Mouse (Mus musculus) kidney, adult 2 months (tissue): ENCODE results near the gene Gucy1b2.

Experiments
- CTCF ChIP-seq: fragments of 200-500 bp; conservative IDR thresholded peaks from 2 replicates; pipeline ENCODE4 v1.5.1; 2011; ENCODE audit warnings: low read depth, mild to moderate bottlenecking, control low read depth, low read length, moderate library complexity, mixed read lengths; ENCODE audit not compliant: insufficient read depth, insufficient read length
- POLR2A ChIP-seq: fragments of 200-500 bp; IDR thresholded peaks from one replicate; pipeline ENCODE4 v1.6.1; 2011; ENCODE audit warnings: low read depth, low read length, control low read depth

DNA sequence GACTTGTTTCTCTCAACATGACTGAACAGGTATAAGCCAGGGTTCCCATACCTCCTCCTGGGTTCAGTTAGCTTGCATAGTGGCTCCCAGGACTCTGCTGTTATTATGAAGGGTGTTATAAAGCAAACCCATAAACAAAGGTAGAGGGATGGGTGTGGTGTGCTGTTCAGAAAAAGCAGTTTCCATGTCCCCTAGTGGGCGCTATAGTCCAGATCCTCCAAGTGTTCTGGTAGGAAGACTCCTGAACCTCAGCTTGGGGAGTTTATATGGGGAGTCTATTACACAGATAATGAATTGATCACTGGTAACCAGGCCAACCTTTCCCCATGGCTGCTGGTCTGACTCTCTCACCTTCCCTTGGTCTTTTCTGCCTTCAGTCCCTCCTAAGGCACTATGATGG lies 18.4 kb upstream of the Gucy1b2 start:
- TF ChIP-seq CTCF, result no peak
- TF ChIP-seq POLR2A, result no peak
